Mouse (Mus musculus): Measurements from ENCODE around the gene Trip11.

DNA sequence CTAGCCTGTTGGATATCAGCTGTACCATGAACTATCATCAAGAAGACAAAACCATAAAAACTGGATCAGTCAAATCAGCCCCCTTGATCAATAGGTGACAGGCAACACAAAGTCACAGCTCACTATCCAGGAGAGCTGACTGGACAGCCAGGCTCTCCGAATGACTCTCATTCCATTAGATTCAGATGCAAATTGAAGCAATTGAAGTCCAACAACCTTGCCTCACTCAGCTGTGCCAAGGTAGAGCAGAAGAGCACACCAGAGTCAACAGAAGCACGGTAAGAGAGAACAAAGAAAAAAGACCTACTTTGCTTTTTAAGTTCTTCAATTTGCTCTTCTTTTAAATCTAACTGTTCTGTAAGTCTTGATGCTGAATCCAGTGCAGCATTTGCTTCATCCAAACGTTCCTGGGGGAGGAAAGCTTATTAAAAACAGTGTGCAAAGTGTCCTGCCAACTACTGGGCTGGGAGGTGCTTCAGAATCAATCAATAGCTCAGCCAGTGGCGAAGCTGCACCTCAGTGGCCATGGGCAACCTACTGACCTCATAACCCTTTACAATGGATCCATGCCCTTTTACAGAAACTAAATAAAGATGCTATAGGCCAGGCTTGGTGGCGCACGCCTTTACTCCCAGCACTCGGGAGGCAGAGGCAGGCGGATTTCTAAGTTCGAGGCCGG is 50.6 kb downstream of the Trip11 start:
- TF ChIP-seq CTCF (IDR thresholded peaks at IDR 0.05; ENCODE audit: low read depth) (no peak), EP300 (IDR thresholded peaks at IDR 0.05; ENCODE audit: low read depth) (no peak)

All from liver, postnatal 0 days (tissue).